In genomic region chr5:92323264-92323663, GRCm38 (mm10) we compare ENCODE assay signal across 8 mouse cellular contexts. TPM values are rescaled to one million over a fixed set of nuclear protein-coding genes. Genes with fewer than 3 reads are reported as not detected.
DNase-seq lines count a peak whose midpoint lies in the region; ATAC-seq and TF ChIP-seq lines count a peak whose summit lies in the region.
"Had no signal": no experiment of that assay in that cellular context is flagged by ENCODE, and none has a peak within 500 bp of the region (broad histone marks: within the 10 kb centered on the region; RNA-seq: fewer than 3 reads in every experiment).

No protein-coding gene starts in this region.

- H3K4me3 ChIP-seq in stomach, embryonic 14.5 days (ENCODE audit: low read depth, low read length): no peak overlapping the region
- no peak overlapping the region for H3K4me3 ChIP-seq in stomach, postnatal 0 days (ENCODE audit: low read depth, low read length)

- no peaks in the 10 kb centered on the region for H3K9me3 ChIP-seq in stomach, embryonic 14.5 days (ENCODE audit: control insufficient read depth, low read depth, low read length)
- H3K9me3 ChIP-seq in stomach, postnatal 0 days (ENCODE audit: control insufficient read depth, low read length): no peaks in the 10 kb centered on the region

- H3K27ac ChIP-seq in stomach, embryonic 14.5 days (ENCODE audit: low read length): no peak overlapping the region
- H3K27ac ChIP-seq in stomach, postnatal 0 days (replicated peaks): no peak overlapping the region

- no peak for TF ChIP-seq CTCF in stomach, postnatal 0 days (IDR thresholded peaks at IDR 0.05; ENCODE audit: low read depth)

- no peak overlapping the region for H3K9ac ChIP-seq in stomach, embryonic 14.5 days (replicated peaks; ENCODE audit: low read depth, low read length)
- H3K9ac ChIP-seq in stomach, postnatal 0 days (ENCODE audit: low read length): no peak overlapping the region

- DNase-seq in stomach, postnatal 0 days (ENCODE audit: low spot score): no peak
- DNase-seq in gastrocnemius, postnatal 14 days: peak; percentile 82
- peak; percentile 65 for DNase-seq in kidney, postnatal 14 days
- peak; percentile 33 to 70 for DNase-seq in urinary bladder, postnatal 36 days (ENCODE audit: low spot score in 2 of 2)
- no peak for DNase-seq in right cerebral cortex, postnatal 25 days
- no peak for DNase-seq in cerebellum, adult 18-20 months

- H3K36me3 ChIP-seq in stomach, embryonic 14.5 days (ENCODE audit: control insufficient read depth, insufficient read depth, low read length): no peaks in the 10 kb centered on the region
- no peaks in the 10 kb centered on the region for H3K36me3 ChIP-seq in stomach, postnatal 0 days (ENCODE audit: control insufficient read depth, insufficient read depth, low read length)

- no peaks in the 10 kb centered on the region for H3K27me3 ChIP-seq in stomach, embryonic 14.5 days (ENCODE audit: control insufficient read depth, insufficient read depth, low read length)
- no peaks in the 10 kb centered on the region for H3K27me3 ChIP-seq in stomach, postnatal 0 days (ENCODE audit: control insufficient read depth, insufficient read depth, low read length)

- 66% methylated on average over 5 of the region's 5 CpGs for WGBS in stomach, embryonic 14.5 days
- WGBS in stomach, postnatal 0 days: 66% methylated on average over 5 of the region's 5 CpGs

- H3K4me1 ChIP-seq in stomach, embryonic 14.5 days (ENCODE audit: control insufficient read depth, insufficient read depth, low read length): no peaks in the 10 kb centered on the region
- no peaks in the 10 kb centered on the region for H3K4me1 ChIP-seq in stomach, postnatal 0 days (replicated peaks; ENCODE audit: control insufficient read depth, insufficient read depth)

- intact Hi-C loops in gastrocnemius, postnatal 14 days (cut with DNase I; ENCODE audit: low total_unique reads): no loop called here

- H3K4me2 ChIP-seq in stomach, embryonic 14.5 days (replicated peaks; ENCODE audit: low read depth, low read length): no peak overlapping the region
- no peak overlapping the region for H3K4me2 ChIP-seq in stomach, postnatal 0 days (replicated peaks; ENCODE audit: low read depth)

- ATAC-seq in stomach, embryonic 14.5 days (ENCODE audit: insufficient number of reproducible peaks, insufficient read depth, low FRiP score, low read depth): peak; percentile 23; the same call in 1 of the 2 replicates
- no peak for ATAC-seq in stomach, postnatal 0 days (ENCODE audit: low FRiP score, low TSS enrichment)

- no peak for TF ChIP-seq EP300 in stomach, postnatal 0 days (optimal IDR thresholded peaks at IDR 0.05)

RNA-seq across cellular contexts. Expression of gene Cxcl9, which starts 4.6 kb away (rescaled TPM):
- polyA plus RNA-seq in stomach, embryonic 14.5 days (2014; fragmentation: Nextera tagmentation; extraction: Ambion mirVana): not detected in 2 replicates
- 0.11 TPM in 1 of 2 replicates, not detected in the other for polyA plus RNA-seq in stomach, postnatal 0 days (2015; fragmentation: Nextera tagmentation; extraction: Ambion mirVana)
- total RNA-seq in gastrocnemius, postnatal 14 days (2021): 1 to 10 TPM in 1 of 2 experiments, under 1 TPM in 1; 0.90 to 1.4 TPM
- polyA plus RNA-seq: intestine, embryonic 14.5 days had no signal

RNA-seq across cellular contexts. Expression of gene Art3, which starts 8.4 kb away (rescaled TPM):
- 1.9 and 4.0 TPM in 2 replicates for polyA plus RNA-seq in stomach, embryonic 14.5 days (2014; fragmentation: Nextera tagmentation; extraction: Ambion mirVana)
- 11.9 and 13.5 TPM in 2 replicates for polyA plus RNA-seq in stomach, postnatal 0 days (2015; fragmentation: Nextera tagmentation; extraction: Ambion mirVana)
- 100 to 1,000 TPM; 314 to 411 TPM for total RNA-seq in gastrocnemius, postnatal 14 days (2021)

RNA-seq across cellular contexts. Expression of gene Sdad1, which starts 13.0 kb away (rescaled TPM):
- 53.8 and 56.0 TPM in 2 replicates for polyA plus RNA-seq in stomach, embryonic 14.5 days (2014; fragmentation: Nextera tagmentation; extraction: Ambion mirVana)
- polyA plus RNA-seq in stomach, postnatal 0 days (2015; fragmentation: Nextera tagmentation; extraction: Ambion mirVana): 17.9 and 19.8 TPM in 2 replicates
- total RNA-seq in gastrocnemius, postnatal 14 days (2021): 10 to 100 TPM; 16.2 TPM

RNA-seq across cellular contexts. Expression of gene Cxcl10, which starts 25.4 kb away (rescaled TPM):
- 0.54 and 0.94 TPM in 2 replicates for polyA plus RNA-seq in stomach, embryonic 14.5 days (2014; fragmentation: Nextera tagmentation; extraction: Ambion mirVana)
- polyA plus RNA-seq in stomach, postnatal 0 days (2015; fragmentation: Nextera tagmentation; extraction: Ambion mirVana): 0.65 and 0.74 TPM in 2 replicates
- total RNA-seq in gastrocnemius, postnatal 14 days (2021): under 1 TPM; 0.29 to 0.51 TPM

RNA-seq across cellular contexts. Expression of gene Naaa, which starts 45.3 kb away (rescaled TPM):
- 17.1 and 19.6 TPM in 2 replicates for polyA plus RNA-seq in stomach, embryonic 14.5 days (2014; fragmentation: Nextera tagmentation; extraction: Ambion mirVana)
- polyA plus RNA-seq in stomach, postnatal 0 days (2015; fragmentation: Nextera tagmentation; extraction: Ambion mirVana): 16.4 and 17.0 TPM in 2 replicates
- total RNA-seq in gastrocnemius, postnatal 14 days (2021): 1 to 10 TPM; 5.7 to 8.3 TPM

Comparison
In these comparisons a context has a peak if more than half of its experiments do, and no peak if none do; other contexts are left out.
1. DNase-seq: peak in gastrocnemius, postnatal 14 days (single experiment), kidney, postnatal 14 days (single experiment) and urinary bladder, postnatal 36 days (2 of 2); none in stomach, postnatal 0 days (single experiment), right cerebral cortex, postnatal 25 days (single experiment) and cerebellum, adult 18-20 months (0 of 2).